Mouse (Mus musculus) midbrain, postnatal 0 days (tissue): ENCODE results near the gene Ptprd. TPM values are rescaled to one million over a fixed set of nuclear protein-coding genes. Genes with fewer than 3 reads are reported as not detected.

ENCODE experiments used
- ATAC-seq: fragments of 200-750 bp; cut with Nextera tagmentation; 2 replicates; pipeline ENCODE4 v1.8.0; 2017; ENCODE audit warnings: moderate number of reproducible peaks, mild to moderate bottlenecking, moderate TSS enrichment, moderate library complexity; ENCODE audit not compliant: low FRiP score
- DNase-seq: peaks from one replicate; pipeline ENCODE4 v3.0.0-alpha.2; 2015; ENCODE audit warnings: low spot score
- H3K27ac ChIP-seq: fragments of 300-500 bp; sonication (generic); 2 replicates; pipeline ENCODE4 v1.5.1; 2014; ENCODE audit warnings: low read depth, mild to moderate bottlenecking, low read length, mixed read lengths
- H3K27me3 ChIP-seq: fragments of 300-500 bp; sonication (generic); 2 replicates; pipeline ENCODE4 v1.6.1; 2014; ENCODE audit warnings: low read length, control low read depth, mixed read lengths; ENCODE audit not compliant: insufficient read depth
- H3K36me3 ChIP-seq: fragments of 300-500 bp; sonication (generic); 2 replicates; pipeline ENCODE4 v1.6.1; 2014; ENCODE audit warnings: low read length, control low read depth, mixed read lengths; ENCODE audit not compliant: insufficient read depth
- H3K4me1 ChIP-seq: fragments of 300-500 bp; sonication (generic); 2 replicates; pipeline ENCODE4 v1.6.1; 2014; ENCODE audit warnings: mild to moderate bottlenecking, control low read depth, antibody characterized with exemption, low read length, mixed read lengths; ENCODE audit not compliant: insufficient read depth
- H3K4me2 ChIP-seq: fragments of 300-500 bp; sonication (generic); 2 replicates; pipeline ENCODE4 v1.6.1; 2014; ENCODE audit warnings: low read depth, mild to moderate bottlenecking, low read length, mixed read lengths; ENCODE audit not compliant: poor library complexity, severe bottlenecking
- H3K4me3 ChIP-seq: fragments of 300-500 bp; sonication (generic); 2 replicates; pipeline ENCODE4 v1.5.1; 2014; ENCODE audit warnings: low read depth, mild to moderate bottlenecking, low read length, moderate library complexity
- H3K9ac ChIP-seq: fragments of 300-500 bp; sonication (generic); replicated peaks from 2 replicates; pipeline ENCODE4 v1.6.1; 2014; ENCODE audit warnings: mild to moderate bottlenecking, low read length, moderate library complexity, mixed read lengths; ENCODE audit not compliant: poor library complexity, severe bottlenecking
- H3K9me3 ChIP-seq: fragments of 300-500 bp; sonication (generic); 2 replicates; pipeline ENCODE4 v1.6.1; 2016; ENCODE audit warnings: low read length, control low read depth
- CTCF ChIP-seq: IDR thresholded peaks from 2 replicates; pipeline ENCODE4 v1.5.1; 2016; ENCODE audit warnings: antibody characterized with exemption, mild to moderate bottlenecking
- WGBS: fragments of 180-500 bp; shearing (Covaris S2); extraction: QIAGEN DNeasy Blood & Tissue Kit; methylation state at CpG from one replicate; pipeline ENCODE4 v1.1.7; 2014; 5-methylcytosine and 5-hydroxymethylcytosine counted together
- polyA plus RNA-seq: library from polyadenylated mRNA; unstranded; fragments of >200 nt; fragmentation: Nextera tagmentation; extraction: Ambion mirVana; gene quantifications from 2 replicates; pipeline ENCODE4 v1.2.1, GENCODE M21; 2015
- total RNA-seq: library from RNA; depleted of rRNA; stranded (reverse); fragments of >200 nt; gene quantifications from 2 replicates; pipeline ENCODE4 v1.2.3, GENCODE M21; 2014

Gene Ptprd
- total and polyA plus RNA-seq, 2 experiments from 2014 or later = 66.1 to 102 TPM

- Histone ChIP-seq H3K4me1 (no peaks in the 10 kb centered on the region), H3K4me3 (no peak overlapping the region), H3K4me2 (no peak overlapping the region), H3K9me3 (no peaks in the 10 kb centered on the region), H3K27me3 (no peaks in the 10 kb centered on the region), H3K27ac (no peak overlapping the region), H3K9ac (no peak overlapping the region), H3K36me3 (no peaks in the 10 kb centered on the region)
- TF ChIP-seq CTCF = no peak
- DNase-seq (no peak), ATAC-seq (no peak)
- WGBS = 83% methylated on average over 3 of the region's 3 CpGs
Observed at GRCm38 (mm10) chr4:76766918-76767317, 1444.8 kb downstream of the Ptprd start.

DNA sequence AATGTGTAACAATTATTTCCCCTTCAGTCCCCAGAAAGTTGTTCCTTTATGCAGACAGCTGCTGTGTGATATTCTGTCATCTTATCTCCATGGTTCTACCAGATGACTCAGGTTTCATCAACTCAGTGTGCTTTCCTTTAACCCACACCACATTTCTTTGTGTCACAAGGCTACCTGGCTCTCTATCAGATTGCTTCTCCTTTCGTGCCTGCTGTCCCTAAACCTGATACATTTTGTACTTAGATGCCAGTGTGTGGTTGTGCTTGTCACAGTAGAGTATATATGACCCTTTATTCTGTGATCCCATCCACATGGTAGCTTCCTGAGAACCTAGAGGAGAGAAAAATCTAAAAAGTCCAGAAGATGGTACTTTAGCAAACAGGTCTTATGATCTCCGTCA, 1445.3 kb downstream of the Ptprd start:
- DNase-seq = no peak
- Histone ChIP-seq H3K27ac (no peak overlapping the region), H3K4me3 (no peak overlapping the region), H3K4me1 (no peaks in the 10 kb centered on the region), H3K27me3 (no peaks in the 10 kb centered on the region), H3K36me3 (no peaks in the 10 kb centered on the region), H3K4me2 (no peak overlapping the region), H3K9ac (no peak overlapping the region), H3K9me3 (no peaks in the 10 kb centered on the region)
- no peak for TF ChIP-seq CTCF
- WGBS = 85% methylated on average over 2 of the region's 2 CpGs
- ATAC-seq = no peak

DNA sequence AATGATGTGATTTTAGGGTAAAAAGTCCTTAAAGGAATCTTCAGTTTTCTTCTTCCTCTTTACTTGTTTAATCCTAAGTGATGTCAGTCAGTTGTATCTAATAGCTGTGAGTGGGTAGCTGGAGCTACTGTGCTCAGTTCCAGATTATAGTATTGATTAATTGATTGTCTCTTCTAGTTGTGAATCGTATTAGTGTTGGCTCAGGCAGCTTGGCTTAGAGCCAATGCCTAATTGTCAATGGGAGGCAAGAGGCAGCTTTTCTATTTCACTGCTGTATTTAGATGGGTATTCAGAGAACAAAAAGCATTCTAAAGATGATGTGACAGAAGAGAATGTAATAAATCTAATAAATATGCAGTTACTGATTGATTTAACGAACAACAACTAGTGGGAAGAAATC, 1461.1 kb downstream of the Ptprd start:
- Histone ChIP-seq H3K36me3 (no peaks in the 10 kb centered on the region), H3K27me3 (no peaks in the 10 kb centered on the region), H3K9me3 (no peaks in the 10 kb centered on the region), H3K4me1 (no peaks in the 10 kb centered on the region), H3K4me3 (no peak overlapping the region), H3K27ac (no peak overlapping the region), H3K9ac (no peak overlapping the region), H3K4me2 (no peak overlapping the region)
- ATAC-seq = no peak
- TF ChIP-seq CTCF = no peak
- WGBS = 40% methylated on average over 2 of the region's 2 CpGs
- peak; percentile 56 for DNase-seq

DNA sequence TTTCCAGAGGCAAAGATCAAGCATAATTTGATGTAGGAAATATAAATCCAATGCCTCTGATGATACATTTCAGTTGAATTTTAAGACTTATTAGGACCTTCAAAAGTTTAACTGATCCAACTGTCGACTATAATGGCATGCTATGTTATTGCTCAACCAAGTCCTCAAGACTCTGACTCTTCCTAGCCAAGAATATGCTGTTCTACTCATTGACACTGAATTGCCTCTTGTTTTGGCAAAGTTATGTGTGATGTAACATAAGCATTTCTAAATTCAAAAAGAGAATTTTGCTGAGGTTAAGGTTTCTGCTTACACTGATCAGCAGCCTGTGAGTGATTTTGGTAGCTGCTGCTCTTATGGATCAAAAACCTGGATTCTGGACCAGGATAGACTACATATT, 1475.9 kb downstream of the Ptprd start:
- DNase-seq (no peak), ATAC-seq (no peak)
- no peak overlapping the region for H3K4me2 ChIP-seq
- no peaks in the 10 kb centered on the region for H3K27me3 ChIP-seq
- H3K9ac ChIP-seq = no peak overlapping the region
- H3K27ac ChIP-seq = no peak overlapping the region
- no peaks in the 10 kb centered on the region for H3K4me1 ChIP-seq
- no peaks in the 10 kb centered on the region for H3K36me3 ChIP-seq
- 65% methylated on average over 1 of the region's 1 CpGs for WGBS
- no peaks in the 10 kb centered on the region for H3K9me3 ChIP-seq
- no peak for TF ChIP-seq CTCF
- H3K4me3 ChIP-seq = no peak overlapping the region

DNA sequence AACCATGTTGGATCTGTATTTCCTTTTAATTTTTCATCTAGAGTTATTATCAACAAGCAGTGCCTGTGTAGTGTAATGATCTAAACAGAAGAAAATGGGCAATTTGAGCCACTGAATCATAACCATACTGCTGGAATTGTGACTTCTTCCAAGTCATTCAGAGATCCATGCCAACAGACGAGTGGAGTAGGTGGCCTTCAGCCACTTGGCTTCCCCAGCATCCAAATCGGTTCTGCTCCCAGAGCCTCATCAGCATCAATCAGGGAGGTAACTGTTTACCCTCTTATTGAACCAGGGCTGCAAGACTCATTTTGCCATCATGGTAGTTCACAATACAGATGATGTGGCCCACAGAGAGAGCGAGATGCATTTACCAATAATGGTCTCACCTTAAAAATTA, 1536.0 kb downstream of the Ptprd start:
- TF ChIP-seq CTCF = no peak
- DNase-seq = no peak
- Histone ChIP-seq H3K4me3 (no peak overlapping the region), H3K4me2 (no peak overlapping the region), H3K9me3 (no peaks in the 10 kb centered on the region), H3K9ac (no peak overlapping the region), H3K36me3 (no peaks in the 10 kb centered on the region), H3K4me1 (no peaks in the 10 kb centered on the region), H3K27me3 (no peaks in the 10 kb centered on the region), H3K27ac (no peak overlapping the region)
- 83% methylated on average over 3 of the region's 3 CpGs for WGBS
- no peak for ATAC-seq

DNA sequence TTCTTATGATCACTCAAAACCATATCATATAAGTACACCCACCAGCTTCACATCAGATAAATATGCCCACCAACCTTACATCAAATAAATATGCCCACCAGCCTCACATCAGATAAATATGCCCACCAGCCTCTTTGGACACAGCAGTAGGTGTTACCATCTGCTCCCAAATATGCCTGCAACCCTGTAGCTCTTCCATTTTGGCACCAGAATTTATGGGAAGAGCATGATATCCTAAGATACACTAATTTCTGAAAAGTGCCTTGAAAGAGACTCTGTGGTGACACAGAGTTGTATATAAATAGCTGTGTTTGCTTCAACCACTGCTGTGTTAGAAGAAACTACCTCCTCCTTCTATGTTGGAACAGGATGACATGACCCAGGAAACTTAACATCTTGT, 1538.5 kb downstream of the Ptprd start:
- H3K4me2 ChIP-seq = no peak overlapping the region
- H3K27ac ChIP-seq = no peak overlapping the region
- no peaks in the 10 kb centered on the region for H3K36me3 ChIP-seq
- DNase-seq = peak; percentile 20
- no peak for ATAC-seq
- H3K9me3 ChIP-seq = no peaks in the 10 kb centered on the region
- no peak overlapping the region for H3K4me3 ChIP-seq
- no peak for TF ChIP-seq CTCF
- H3K27me3 ChIP-seq = no peaks in the 10 kb centered on the region
- no peaks in the 10 kb centered on the region for H3K4me1 ChIP-seq
- no peak overlapping the region for H3K9ac ChIP-seq

GRCm38 (mm10) chr4:76672653-76673052, 1539.1 kb downstream of the Ptprd start:
- DNase-seq (no peak), ATAC-seq (no peak)
- Histone ChIP-seq H3K4me2 (no peak overlapping the region), H3K27ac (no peak overlapping the region), H3K4me3 (no peak overlapping the region), H3K36me3 (no peaks in the 10 kb centered on the region), H3K27me3 (no peaks in the 10 kb centered on the region), H3K9me3 (no peaks in the 10 kb centered on the region), H3K9ac (no peak overlapping the region), H3K4me1 (no peaks in the 10 kb centered on the region)
- TF ChIP-seq CTCF = no peak
